Mouse (Mus musculus) layer of hippocampus, postnatal 14 days (tissue): ENCODE measurements around the gene Cerk. TPM values are rescaled to one million over a fixed set of nuclear protein-coding genes. Genes with fewer than 3 reads are reported as not detected.
"Not testable (repeated sequence)": the region's sequence is repeated elsewhere in the genome, so short reads cannot be mapped to it uniquely, and the experiment has no call there.

Source experiments
- DNase-seq, 2 experiments: peaks; one replicate each; pipeline ENCODE4 v3.0.0; 2021 to 2022; ENCODE audit warnings: low spot score in 2 of 2, mixed read lengths in 1 of 2
- long read RNA-seq, 2 experiments: library from polyadenylated mRNA; stranded (forward); transcript quantifications; one replicate each; pipeline ENCODE4 v2.0.0; 2021
- total RNA-seq, 2 experiments: library from RNA; stranded (reverse); gene quantifications; 2 replicates each; pipeline ENCODE4 v1.2.3; 2021

Cerk gene
- 10 to 100 TPM; 46.7 to 49.1 TPM for total RNA-seq
- long read RNA-seq, experiment 1, full-length matches to known transcripts, result 26 of 42 reads
- long read RNA-seq, experiment 1, partial matches to known transcripts, result 2 of 42 reads
- long read RNA-seq, experiment 1, other reads (novel, unspliced or antisense), result 14 of 42 reads
- long read RNA-seq, experiment 2, full-length matches to known transcripts, result 33 of 47 reads
- long read RNA-seq, experiment 2, partial matches to known transcripts, result 3 of 47 reads
- long read RNA-seq, experiment 2, other reads (novel, unspliced or antisense), result 11 of 47 reads

- peak; percentile 77 to 82 for DNase-seq
These were observed at the start of gene Cerk for GRCm38 (mm10) chr15:86185689-86186569. Gene Cerk, minus strand, starts transcription at chr15:86186141.

- DNase-seq, result no peak
These were observed 48.8 kb upstream of the Cerk start for GRCm38 (mm10) chr15:86234517-86235441.

DNA sequence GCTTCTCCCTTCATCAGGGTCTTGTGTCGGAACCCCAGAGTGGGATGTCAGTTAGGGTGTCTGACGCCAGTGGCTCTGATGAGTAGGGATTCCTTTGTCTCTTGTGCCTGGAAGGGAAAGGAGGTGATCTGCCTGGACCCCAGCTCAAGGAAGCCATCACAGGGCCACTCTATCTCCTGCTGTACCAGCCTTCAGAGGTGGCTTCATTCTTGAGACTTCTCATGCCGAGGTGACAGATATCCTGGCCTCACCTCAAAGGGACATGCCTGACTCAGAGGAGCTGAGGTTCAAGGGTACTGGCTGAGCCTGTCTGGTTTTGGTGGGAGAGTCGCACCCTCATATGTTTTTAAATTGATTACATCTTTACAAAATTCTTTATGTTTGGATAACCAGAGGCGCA, 48.1 kb upstream of the Cerk start:
- no peak for DNase-seq

- DNase-seq, result no peak
These were observed 46.0 kb upstream of the Cerk start for GRCm38 (mm10) chr15:86231831-86232512.

DNA sequence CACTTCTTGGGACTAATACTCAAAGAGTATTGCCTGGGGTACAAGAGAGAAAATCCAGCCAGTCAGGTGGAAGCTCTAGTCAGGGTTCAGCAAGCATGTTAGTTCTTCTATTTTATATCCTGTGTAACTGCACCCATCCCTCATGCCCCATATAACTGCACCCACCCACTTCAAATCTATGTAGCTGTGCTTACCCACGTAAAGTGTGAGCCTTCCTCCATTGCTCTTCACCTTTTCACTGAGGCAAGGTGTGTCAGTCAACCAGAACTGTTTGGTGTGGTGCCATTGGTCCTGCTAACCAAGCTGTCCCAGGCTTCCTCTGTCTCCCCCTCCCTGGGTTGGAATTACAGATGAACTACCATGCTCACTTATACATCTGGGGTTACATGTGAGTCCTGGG, 45.2 kb upstream of the Cerk start:
- no peak for DNase-seq

DNA sequence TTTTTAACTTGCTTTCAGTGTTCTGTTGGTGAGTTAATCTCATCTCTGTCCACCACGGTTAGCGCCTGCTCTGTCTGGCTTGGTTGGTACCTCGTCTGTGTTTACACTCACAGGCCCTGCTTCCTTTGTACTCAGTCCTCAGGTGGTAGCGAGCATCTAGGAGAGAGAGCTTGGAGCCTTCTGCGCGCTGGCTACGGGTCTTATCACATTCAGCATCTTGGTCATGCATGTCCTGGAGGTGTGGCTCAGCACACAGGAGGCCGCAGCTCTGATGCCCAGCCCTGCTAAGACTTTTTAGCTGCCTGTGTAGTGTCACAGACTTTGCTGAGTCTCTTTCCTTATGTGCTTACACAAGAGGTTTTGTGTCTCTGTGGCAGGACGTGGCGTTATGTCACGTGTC, 43.7 kb upstream of the Cerk start:
- DNase-seq, result no peak

GRCm38 (mm10) chr15:86229088-86229487, 43.1 kb upstream of the Cerk start:
- no peak for DNase-seq

GRCm38 (mm10) chr15:86228186-86228585, 42.2 kb upstream of the Cerk start:
- peak in 1 of 2 experiments; percentile 64 for DNase-seq

- no peak for DNase-seq
These were observed 41.0 kb upstream of the Cerk start for GRCm38 (mm10) chr15:86226968-86227367.

DNA sequence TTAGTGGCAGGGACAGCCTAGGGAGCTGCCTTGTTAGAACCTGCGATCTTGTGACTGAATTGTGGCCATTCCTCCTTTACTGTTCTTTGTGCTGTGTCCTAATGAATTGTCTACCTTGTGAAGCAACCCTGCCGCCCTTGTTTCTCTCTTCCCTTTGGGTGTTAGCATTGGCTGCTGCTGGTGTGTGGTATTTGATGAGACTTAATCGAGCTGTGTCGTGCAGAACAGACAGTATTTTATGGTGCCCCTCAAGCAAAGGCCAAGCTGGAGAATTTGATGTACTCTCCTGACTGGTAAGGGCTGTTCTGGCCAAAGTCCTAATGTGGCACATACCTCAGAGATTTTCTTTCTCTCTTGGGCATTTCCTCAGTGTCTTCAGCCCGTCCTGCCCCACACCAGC, 40.3 kb upstream of the Cerk start:
- DNase-seq, result no peak

DNA sequence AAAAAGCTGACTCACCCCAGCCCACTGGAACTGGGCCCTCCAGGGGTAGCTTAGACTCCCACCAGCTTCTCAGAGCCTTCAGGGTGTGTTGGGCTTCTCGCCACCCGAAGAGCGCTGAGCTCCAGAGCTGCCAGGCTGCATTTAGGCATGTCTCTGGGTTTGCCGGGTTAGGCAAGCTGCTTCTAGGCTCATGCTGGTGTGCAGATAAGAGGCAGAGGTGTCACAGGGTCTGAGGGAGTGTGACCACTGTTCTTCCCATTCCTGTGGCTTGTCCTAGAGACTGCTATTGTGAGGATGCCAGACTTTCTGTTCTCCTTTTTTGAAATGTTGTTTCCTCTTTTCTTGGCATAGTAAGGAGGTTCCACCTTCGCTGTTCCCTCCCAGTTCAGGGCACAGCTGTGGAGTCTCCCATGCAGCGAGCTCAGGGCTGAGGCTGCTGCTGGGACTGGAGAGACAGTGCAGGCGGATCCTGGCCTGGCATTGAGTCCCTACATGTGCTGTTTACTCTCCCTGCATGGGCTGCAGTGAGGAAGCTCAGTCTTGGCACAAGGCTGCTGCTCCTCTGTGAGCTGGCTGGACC, 39.1 kb upstream of the Cerk start:
- no peak for DNase-seq

GRCm38 (mm10) chr15:86221901-86222300, 36.0 kb upstream of the Cerk start:
- DNase-seq, result not testable (repeated sequence)

GRCm38 (mm10) chr15:86221369-86221768, 35.4 kb upstream of the Cerk start:
- DNase-seq, result peak in 1 of 2 experiments; percentile 57

DNA sequence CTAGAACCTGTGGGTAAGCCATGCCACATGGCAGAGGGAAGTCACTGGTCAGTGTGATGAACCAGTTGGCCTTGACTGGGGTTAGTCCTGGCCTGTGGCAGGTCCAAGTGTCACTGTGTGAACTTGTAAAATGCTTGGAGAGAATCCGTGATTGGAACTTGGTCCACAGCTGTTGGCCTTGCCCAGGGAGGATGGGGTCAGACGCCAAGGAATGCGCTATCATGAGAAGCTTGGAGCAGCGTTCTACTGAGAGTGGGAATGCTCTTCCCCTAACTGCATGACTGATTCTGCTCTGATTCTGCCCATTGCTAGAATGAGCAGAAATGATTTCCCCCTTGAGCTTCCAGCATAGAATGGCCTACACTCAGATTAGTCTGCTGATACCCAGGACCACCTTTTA, 34.8 kb upstream of the Cerk start:
- DNase-seq, result no peak

DNA sequence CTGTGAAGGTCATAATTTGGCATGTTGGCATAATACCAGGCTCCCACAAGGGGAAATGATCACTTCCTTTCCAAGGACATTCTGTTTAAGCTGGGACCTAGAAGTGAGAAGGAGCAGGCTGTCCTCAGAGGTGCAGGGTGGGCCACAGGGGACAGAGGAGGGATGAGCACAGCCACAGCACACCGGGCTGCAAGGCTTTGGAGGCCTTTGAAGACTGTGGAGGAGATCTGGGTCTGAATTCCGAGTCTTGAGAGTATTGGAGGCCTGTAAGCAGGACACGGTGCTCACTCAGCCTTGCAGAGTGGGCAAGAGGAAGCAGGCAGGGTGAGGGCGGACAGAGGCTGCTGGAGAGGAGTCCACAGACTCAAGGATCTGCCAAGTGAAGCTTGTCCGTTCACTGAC, 34.3 kb upstream of the Cerk start:
- no peak for DNase-seq

- no peak for DNase-seq
These were observed 33.7 kb upstream of the Cerk start for GRCm38 (mm10) chr15:86219534-86220228.

- DNase-seq, result not testable (repeated sequence)
These were observed 30.7 kb upstream of the Cerk start for GRCm38 (mm10) chr15:86216641-86217040.

GRCm38 (mm10) chr15:86214549-86215201, 28.7 kb upstream of the Cerk start:
- no peak for DNase-seq
